Mouse (Mus musculus): ENCODE measurements around the gene Dnali1. TPM values are rescaled to one million over a fixed set of nuclear protein-coding genes. Genes with fewer than 3 reads are reported as not detected.
A peak's percentile ranks its signal among the peaks of the same experiment; 100 is the strongest.

Gene Dnali1
- 1.1 and 1.4 TPM in 2 replicates for polyA plus RNA-seq (2015; fragmentation: Nextera tagmentation; extraction: Ambion mirVana)

DNA sequence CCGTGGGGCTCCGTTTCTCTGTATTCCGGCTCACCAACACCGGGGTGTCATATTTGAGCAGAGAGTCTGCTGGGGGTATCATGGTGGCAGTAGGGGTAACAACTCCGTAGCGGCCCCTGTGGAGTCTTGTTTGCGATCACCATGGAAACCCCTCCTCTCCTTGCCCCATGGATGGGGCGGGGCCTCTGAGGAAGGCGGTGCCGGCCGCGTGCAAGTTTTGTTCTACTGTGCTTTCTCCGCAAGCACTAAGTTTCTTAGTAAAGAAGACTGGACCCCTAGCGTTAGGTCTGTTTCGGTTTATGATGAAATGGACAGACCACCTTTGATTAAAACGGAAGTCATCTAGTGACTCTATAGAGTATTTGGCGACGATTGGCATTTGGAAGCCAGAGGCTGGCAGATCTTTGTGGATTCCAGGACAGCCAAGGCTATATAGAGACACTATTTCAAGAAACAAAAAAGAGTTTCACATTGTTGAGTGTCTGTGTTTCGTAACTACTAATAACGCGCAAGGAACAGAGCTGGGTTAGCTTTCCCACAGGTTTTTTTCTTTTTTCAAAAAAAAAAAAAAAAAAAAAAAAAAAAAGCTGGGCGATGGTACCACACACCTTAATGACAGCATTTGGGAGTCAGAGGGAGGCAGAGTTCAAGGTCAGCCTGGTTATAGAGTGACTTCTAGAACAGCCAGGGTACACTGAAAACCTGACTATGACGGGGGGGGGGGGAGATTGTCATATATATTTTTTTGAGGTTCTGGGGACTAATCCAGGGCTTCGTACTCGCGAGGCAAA, at the start of gene Dnali1:
Dnali1 (minus strand) TSS at position 187 of the 791 bp plus-strand sequence.
- peak; percentile 49; the same call in 1 of the 2 replicates for ATAC-seq (ENCODE audit: low FRiP score, low read depth)
- H3K9me3 ChIP-seq, result no peaks in the 10 kb centered on the region
- 2% methylated on average over 26 of the region's 26 CpGs for WGBS
- H3K4me3 ChIP-seq, result peak within 1 kb of the TSS; percentile 77
- H3K27me3 ChIP-seq, result no peaks in the 10 kb centered on the region; the same call in 1 of the 2 replicates
- H3K4me2 ChIP-seq, result peak within 1 kb of the TSS; percentile 91
- H3K27ac ChIP-seq (replicated peaks), result peak within 1 kb of the TSS; percentile 74
- H3K36me3 ChIP-seq, result peaks cover 15% of the 10 kb centered on the region
- peaks cover 23% of the 10 kb centered on the region for H3K4me1 ChIP-seq (replicated peaks)
- peak within 1 kb of the TSS; percentile 75 for H3K9ac ChIP-seq

DNA sequence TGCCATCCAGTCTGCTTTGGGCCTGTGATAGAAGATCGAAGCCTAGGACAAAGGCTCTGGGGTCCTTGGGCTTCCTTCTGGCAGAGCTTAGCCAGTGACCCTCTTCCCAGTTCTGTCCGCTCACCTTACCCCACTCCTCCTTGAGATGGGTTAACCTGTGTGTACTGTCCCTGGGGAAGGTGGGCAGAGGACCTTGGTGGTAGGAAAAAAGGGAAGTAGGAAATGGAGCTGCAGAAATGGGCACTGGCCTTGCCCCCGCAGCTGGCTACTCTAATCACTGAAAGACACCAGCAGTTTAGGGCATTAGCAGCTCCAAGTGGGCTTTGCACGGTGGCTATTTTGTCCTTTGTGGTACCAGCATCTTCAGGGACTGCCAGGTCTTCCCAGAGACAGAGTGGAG, 49.6 kb upstream of the Dnali1 start:
- H3K9ac ChIP-seq, result peak overlapping the region; percentile 11; the same call in 1 of the 2 replicates
- no peak overlapping the region for H3K4me2 ChIP-seq
- no peak overlapping the region for H3K4me3 ChIP-seq
- peaks cover 18% of the 10 kb centered on the region for H3K36me3 ChIP-seq
- no peaks in the 10 kb centered on the region for H3K27me3 ChIP-seq
- no peaks in the 10 kb centered on the region for H3K9me3 ChIP-seq
- no peak for ATAC-seq (ENCODE audit: low FRiP score, low read depth)
- peaks cover 19% of the 10 kb centered on the region for H3K4me1 ChIP-seq (replicated peaks)
- H3K27ac ChIP-seq (replicated peaks), result no peak overlapping the region
- WGBS, result 75% methylated on average over 4 of the region's 4 CpGs

DNA sequence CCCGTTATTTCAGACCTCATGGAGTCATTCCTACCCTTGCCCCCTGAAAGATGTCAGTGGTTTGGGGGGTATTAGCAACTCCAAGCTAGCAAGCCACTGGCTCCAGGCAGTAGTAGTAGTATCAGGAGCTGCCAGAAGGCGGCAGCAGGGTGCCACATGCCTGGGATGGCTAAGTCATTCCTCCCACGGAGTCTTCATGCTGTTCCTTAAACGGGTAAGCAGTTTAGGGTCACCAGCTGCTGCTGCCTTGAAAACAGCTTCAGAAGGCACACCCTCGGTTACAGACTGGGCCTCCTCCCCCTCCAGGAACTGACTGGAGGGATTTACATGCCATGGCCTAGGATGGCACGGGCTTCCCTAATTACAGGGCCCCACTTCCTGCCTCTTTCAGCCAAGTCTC, 49.1 kb upstream of the Dnali1 start:
- 16% methylated on average over 6 of the region's 6 CpGs for WGBS
- Histone ChIP-seq H3K36me3 (peaks cover 18% of the 10 kb centered on the region), H3K27me3 (no peaks in the 10 kb centered on the region), H3K4me1 (replicated peaks) (peaks cover 19% of the 10 kb centered on the region), H3K27ac (replicated peaks) (no peak overlapping the region), H3K4me2 (no peak overlapping the region), H3K9ac (peak overlapping the region; percentile 11; the same call in 1 of the 2 replicates), H3K4me3 (no peak overlapping the region), H3K9me3 (no peaks in the 10 kb centered on the region)
- ATAC-seq (ENCODE audit: low FRiP score, low read depth), result no peak; the same call in 1 of the 2 replicates

DNA sequence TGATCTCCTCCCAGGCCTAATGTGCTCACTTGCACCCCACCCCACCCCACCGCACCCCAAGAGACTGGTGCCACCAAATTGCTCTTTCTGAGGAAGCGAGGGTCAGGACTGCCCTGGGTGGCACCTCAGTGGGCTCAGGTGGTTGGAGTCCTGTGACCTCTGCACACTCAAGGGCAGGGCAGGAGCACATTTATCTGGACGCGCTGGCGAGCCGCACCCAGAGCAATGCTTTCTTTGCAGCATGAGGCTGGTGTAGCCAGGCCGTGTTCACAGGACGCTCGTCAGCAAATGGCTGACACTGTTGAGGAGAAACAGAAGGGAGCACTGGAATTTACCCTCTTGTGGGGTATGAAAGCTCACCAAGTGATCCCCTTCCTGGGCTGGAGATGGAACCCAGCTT, 39.9 kb upstream of the Dnali1 start:
- H3K4me2 ChIP-seq, result no peak overlapping the region
- H3K9ac ChIP-seq, result no peak overlapping the region
- H3K9me3 ChIP-seq, result no peaks in the 10 kb centered on the region
- no peak for ATAC-seq (ENCODE audit: low FRiP score, low read depth)
- no peaks in the 10 kb centered on the region for H3K4me1 ChIP-seq (replicated peaks)
- no peak overlapping the region for H3K4me3 ChIP-seq
- H3K36me3 ChIP-seq, result peaks cover 39% of the 10 kb centered on the region
- no peaks in the 10 kb centered on the region for H3K27me3 ChIP-seq
- H3K27ac ChIP-seq (replicated peaks), result no peak overlapping the region
- WGBS, result 95% methylated on average over 9 of the region's 9 CpGs

DNA sequence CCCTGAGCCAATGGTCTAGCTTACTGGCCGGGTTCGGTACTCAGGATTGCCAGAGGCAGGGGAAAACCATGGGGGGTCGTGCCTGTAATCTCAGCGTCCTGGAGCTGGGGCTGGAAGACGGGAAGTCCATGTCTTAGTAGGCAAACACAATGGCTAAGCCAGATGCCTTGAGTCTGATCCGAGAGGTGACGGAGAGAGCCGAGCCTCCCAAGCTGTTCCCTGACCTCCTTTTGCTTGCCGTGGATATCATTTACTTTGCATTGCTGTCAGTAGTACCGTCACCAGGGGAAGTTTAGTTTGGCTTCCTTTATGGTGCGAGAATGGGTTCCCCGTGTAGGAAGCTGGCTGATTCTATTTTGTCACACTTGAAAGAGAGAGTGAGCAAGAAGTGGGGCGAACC, 35.8 kb upstream of the Dnali1 start:
- Histone ChIP-seq H3K4me1 (replicated peaks) (no peaks in the 10 kb centered on the region), H3K9me3 (no peaks in the 10 kb centered on the region), H3K4me3 (no peak overlapping the region), H3K36me3 (peaks cover 30% of the 10 kb centered on the region), H3K9ac (no peak overlapping the region), H3K4me2 (no peak overlapping the region), H3K27ac (replicated peaks) (no peak overlapping the region), H3K27me3 (no peaks in the 10 kb centered on the region)
- 79% methylated on average over 13 of the region's 13 CpGs for WGBS
- ATAC-seq (ENCODE audit: low FRiP score, low read depth), result no peak

DNA sequence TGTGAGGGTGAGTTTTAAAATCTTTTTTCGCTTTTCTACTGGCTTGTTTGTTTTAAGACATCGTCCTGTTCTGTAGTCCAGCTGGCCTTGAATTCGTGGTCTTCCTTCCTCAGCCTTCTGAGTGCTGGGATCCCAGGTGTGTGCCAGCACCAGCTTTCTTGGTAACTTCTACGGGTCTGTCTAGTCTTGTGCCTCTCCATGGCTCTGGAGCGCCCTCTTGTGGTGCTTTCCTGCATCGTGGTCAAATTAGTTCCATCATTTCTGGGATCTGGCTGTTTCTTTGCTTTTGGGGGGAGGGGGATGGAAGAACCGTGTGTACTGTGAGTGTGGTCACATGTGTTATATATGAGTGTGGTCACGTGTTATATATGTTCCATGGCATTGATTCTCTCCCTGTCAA, 34.0 kb upstream of the Dnali1 start:
- Histone ChIP-seq H3K9ac (no peak overlapping the region), H3K4me2 (no peak overlapping the region), H3K27ac (replicated peaks) (no peak overlapping the region), H3K36me3 (peaks cover 18% of the 10 kb centered on the region), H3K27me3 (no peaks in the 10 kb centered on the region), H3K9me3 (no peaks in the 10 kb centered on the region), H3K4me1 (replicated peaks) (no peaks in the 10 kb centered on the region), H3K4me3 (no peak overlapping the region)
- 10% methylated on average over 8 of the region's 8 CpGs for WGBS
- peak; percentile 67; the same call in 1 of the 2 replicates for ATAC-seq (ENCODE audit: low FRiP score, low read depth)

DNA sequence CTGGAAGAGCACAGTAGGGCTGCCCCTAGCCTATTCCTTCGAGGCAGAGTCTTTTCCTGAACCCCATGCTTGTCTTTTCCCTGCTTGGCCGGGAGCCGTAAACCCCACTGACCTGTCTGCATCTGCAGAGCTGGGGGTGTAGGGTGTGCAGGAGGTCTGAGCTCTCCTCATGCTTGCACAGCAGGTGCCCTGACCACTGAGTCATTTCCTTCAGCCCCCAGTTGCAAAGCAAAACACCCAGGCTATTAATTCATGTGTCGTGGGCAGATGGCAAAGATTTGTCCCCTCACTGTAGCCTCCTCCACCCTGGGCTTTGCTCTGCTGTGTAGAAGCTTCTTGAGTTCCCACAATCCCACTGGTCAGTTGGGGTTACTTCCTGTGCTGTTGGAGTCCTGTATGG, 31.9 kb upstream of the Dnali1 start:
- peaks cover under 1% of the 10 kb centered on the region for H3K36me3 ChIP-seq
- no peak overlapping the region for H3K27ac ChIP-seq (replicated peaks)
- H3K27me3 ChIP-seq, result no peaks in the 10 kb centered on the region
- WGBS, result 79% methylated on average over 4 of the region's 4 CpGs
- H3K4me2 ChIP-seq, result no peak overlapping the region
- no peak for ATAC-seq (ENCODE audit: low FRiP score, low read depth)
- H3K4me3 ChIP-seq, result no peak overlapping the region
- no peaks in the 10 kb centered on the region for H3K9me3 ChIP-seq
- no peaks in the 10 kb centered on the region for H3K4me1 ChIP-seq (replicated peaks)
- H3K9ac ChIP-seq, result no peak overlapping the region

DNA sequence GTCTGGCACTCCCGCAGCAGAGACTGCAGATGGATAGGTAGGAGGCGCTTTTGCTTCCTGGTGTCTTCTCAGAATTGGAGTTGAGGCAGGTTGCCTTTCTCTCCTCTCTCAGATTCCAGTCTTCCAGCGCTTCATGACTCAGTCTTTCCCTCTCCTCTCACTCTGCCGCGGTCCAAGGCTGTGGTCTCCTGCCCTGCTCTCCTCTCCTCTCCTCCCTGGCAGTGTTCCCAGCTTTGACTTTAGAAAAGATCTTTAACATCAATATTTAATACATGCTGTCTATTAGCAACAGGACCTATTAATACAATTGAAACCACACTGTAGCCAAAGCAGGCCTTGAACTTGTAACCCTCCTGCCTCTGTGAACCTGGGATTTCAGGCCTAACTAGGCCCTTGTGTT, 30.6 kb upstream of the Dnali1 start:
- H3K4me1 ChIP-seq (replicated peaks), result no peaks in the 10 kb centered on the region
- no peak for ATAC-seq (ENCODE audit: low FRiP score, low read depth)
- no peak overlapping the region for H3K27ac ChIP-seq (replicated peaks)
- no peaks in the 10 kb centered on the region for H3K27me3 ChIP-seq
- H3K9ac ChIP-seq, result no peak overlapping the region
- no peak overlapping the region for H3K4me2 ChIP-seq
- no peaks in the 10 kb centered on the region for H3K9me3 ChIP-seq
- peaks cover 8% of the 10 kb centered on the region for H3K36me3 ChIP-seq
- no peak overlapping the region for H3K4me3 ChIP-seq
- WGBS, result 95% methylated on average over 5 of the region's 5 CpGs

DNA sequence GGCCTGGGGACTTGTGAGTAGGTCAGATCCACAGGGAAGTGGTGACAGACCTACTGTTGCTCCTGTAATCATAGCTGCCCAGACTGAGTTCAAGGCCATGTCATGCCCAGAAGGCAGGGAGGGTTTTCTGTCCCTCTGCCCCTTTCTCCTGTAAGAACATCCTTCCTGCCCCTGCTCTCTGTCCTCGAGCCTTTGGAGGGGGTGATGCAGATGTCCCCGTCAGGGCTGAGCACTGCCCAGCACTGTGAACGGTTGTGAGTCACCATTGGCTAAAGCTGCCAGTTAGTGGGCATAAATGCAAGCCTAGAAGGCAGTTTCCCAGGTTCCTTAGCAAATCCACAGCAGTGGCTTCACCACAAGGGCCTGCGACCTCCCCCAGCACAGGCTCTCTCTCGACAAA, 27.5 kb upstream of the Dnali1 start:
- no peak for ATAC-seq (ENCODE audit: low FRiP score, low read depth)
- Histone ChIP-seq H3K9me3 (no peaks in the 10 kb centered on the region), H3K27ac (replicated peaks) (no peak overlapping the region), H3K9ac (no peak overlapping the region), H3K4me1 (replicated peaks) (no peaks in the 10 kb centered on the region), H3K4me3 (no peak overlapping the region), H3K27me3 (no peaks in the 10 kb centered on the region), H3K4me2 (no peak overlapping the region), H3K36me3 (peaks cover 28% of the 10 kb centered on the region)
- 89% methylated on average over 5 of the region's 5 CpGs for WGBS

DNA sequence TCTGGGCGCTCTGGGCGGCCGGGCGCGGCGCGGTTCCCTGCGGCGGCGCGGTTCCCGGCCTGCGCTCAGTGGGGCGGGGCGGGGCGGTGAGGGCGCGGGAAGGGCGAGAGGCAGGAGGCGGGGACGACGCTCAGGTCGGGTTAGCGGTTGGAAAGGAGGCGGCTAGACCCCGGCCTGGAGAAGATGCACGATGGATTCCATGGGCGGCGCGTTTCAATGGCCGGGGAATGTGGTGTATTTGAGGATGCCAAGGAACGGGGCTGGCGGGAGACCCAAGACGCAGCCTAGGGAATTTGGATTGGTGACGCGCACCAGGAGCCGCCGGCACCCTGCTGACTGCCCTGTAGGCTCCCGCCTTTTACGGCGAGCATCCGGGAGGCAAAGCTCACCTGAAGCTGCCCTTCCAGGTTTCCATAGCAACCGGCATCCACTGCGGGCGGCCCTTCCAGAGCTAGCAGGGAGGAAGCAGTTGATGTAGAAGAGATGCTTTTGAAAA, 19.9 kb upstream of the Dnali1 start:
- WGBS, result under 1% methylated on average over 45 of the region's 45 CpGs
- no peaks in the 10 kb centered on the region for H3K9me3 ChIP-seq
- H3K4me3 ChIP-seq, result peak overlapping the region; percentile 97
- no peaks in the 10 kb centered on the region for H3K27me3 ChIP-seq
- peak overlapping the region; percentile 89 for H3K4me2 ChIP-seq
- peaks cover 16% of the 10 kb centered on the region for H3K36me3 ChIP-seq
- ATAC-seq (ENCODE audit: low FRiP score, low read depth), result peak; percentile 91
- H3K4me1 ChIP-seq (replicated peaks), result peaks cover 23% of the 10 kb centered on the region
- peak overlapping the region; percentile 100 for H3K27ac ChIP-seq (replicated peaks)
- peak overlapping the region; percentile 91 for H3K9ac ChIP-seq

DNA sequence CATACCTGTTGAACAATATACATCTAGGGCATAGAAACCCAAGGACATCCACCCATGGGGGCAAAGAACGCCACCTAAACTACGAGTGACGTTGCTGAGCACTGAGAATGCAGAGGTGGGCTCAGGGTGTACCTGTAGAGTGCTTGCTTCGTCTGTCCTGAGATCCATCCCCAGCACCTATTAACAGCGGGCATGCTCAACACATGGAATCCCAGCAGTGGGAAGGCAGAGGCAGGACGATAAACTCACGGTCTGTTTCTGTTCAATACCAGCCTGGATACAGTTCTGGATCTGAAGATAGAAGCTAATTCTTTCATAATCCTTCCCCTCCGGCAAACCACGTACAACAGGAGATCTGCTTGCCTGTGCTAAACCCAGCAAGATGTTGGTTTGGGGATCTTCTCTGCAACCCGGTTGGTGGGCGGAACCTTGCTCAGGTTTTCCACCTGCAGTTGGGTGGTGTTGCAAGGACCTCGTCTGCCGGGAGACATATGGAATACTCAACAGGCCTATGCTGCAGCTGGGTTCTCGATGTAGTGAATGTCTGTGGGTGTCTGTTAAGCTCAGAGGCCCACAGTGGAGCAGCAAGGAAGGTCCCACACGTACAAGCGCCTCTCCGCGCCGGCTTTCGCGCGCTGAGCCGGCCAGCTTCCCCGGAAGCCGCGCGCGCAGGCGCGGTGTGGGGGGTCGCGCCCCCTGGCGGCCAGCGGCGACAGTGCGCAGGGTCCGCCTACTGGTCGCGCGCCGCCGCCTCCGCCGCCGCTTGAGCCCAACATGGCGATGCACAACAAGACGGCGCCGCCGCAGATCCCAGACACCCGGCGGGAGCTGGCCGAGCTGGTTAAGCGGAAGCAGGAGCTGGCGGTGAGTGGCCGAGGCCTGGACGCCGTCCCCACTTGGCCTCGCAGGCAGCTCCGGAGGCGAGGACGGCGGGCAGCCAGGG, 19.2 kb upstream of the Dnali1 start, which contains the start of gene Meaf6:
Meaf6 (plus strand) TSS at position 732 of the 943 bp plus-strand sequence.
- H3K9me3 ChIP-seq, result no peaks in the 10 kb centered on the region
- peak within 1 kb of the TSS; percentile 91 for H3K9ac ChIP-seq
- ATAC-seq (ENCODE audit: low FRiP score, low read depth), result peak; percentile 86
- peak within 1 kb of the TSS; percentile 89 for H3K4me2 ChIP-seq
- H3K27ac ChIP-seq (replicated peaks), result peak within 1 kb of the TSS; percentile 100
- H3K4me3 ChIP-seq, result peak within 1 kb of the TSS; percentile 97
- 0 out of 2 replicates have a peak, but pooled peaks cover 9% of the 10 kb centered on the region for H3K36me3 ChIP-seq
- no peaks in the 10 kb centered on the region for H3K27me3 ChIP-seq
- 1% methylated on average over 62 of the region's 63 CpGs for WGBS
- H3K4me1 ChIP-seq (replicated peaks), result peaks cover 23% of the 10 kb centered on the region

Measured in hindbrain, embryonic 15.5 days (tissue).